Mouse (Mus musculus) megakaryocyte, embryonic 14.5 days (primary cell): Measurements from ENCODE around the gene Pard6b.

Source experiments
- FLI1 ChIP-seq: IDR thresholded peaks from 2 replicates; pipeline ENCODE4 v1.6.1; 2012; ENCODE audit warnings: low read length, inconsistent platforms, mixed read lengths
- GATA1 ChIP-seq: IDR thresholded peaks from 3 replicates; pipeline ENCODE4 v1.6.1; 2012; ENCODE audit warnings: mixed read lengths, low read length, inconsistent platforms, borderline replicate concordance

DNA sequence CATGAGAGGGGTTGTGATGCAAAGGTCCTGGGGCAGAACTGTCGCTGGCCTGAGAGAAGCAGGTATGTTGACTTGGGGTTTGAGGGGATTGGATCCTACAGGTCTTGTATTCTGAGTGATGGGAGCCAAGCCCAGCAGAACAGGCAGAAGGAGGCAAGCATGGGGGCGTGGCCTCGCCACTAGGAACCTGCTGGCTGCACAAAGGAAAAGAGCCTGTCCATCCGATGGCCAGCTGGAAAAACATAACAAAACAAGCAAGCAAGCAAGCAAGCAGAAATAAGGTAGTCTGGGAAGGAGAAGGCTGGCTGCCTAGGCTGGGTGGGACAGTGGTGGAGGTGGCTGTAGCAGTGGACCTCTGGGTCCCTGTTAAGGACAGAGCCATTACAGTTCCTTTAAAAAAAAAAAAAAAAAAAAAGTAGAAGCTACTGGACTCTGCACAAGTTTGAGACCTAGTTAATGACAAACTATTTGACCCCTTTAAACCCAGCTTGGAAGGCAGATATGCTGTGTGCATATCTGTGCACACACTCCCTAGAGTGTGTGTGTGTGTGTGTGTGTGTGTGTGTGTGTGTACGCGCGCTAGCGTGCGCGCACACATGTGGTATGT is 36.0 kb upstream of the Pard6b start:
- TF ChIP-seq GATA1 (no peak), FLI1 (no peak)
